Mouse (Mus musculus) lung, postnatal 10 days (tissue): ENCODE measurements around the gene Ect2l.

ENCODE experiments used
- DNase-seq: peaks from one replicate; pipeline ENCODE4 v3.0.0; 2021

Ect2l gene

DNA sequence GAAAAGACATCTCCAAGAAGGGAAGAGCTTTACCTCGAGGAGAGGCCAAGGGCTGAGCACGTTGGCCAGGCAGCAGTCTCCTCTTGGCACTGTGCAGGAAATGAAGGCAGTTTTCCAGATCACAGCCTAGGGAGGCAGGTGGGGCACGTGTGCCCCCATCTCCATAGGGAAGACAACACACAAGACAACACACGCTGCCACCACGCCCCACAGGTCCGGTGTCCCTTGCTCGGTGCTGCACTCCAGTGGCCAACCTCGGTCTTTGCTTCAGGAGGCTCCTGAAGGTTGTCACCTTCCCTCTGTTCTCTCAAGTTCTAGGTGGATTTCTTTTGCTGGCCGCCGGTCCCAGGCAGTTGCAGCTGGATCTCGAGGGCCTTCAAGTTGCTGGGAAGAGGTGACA, at the start of gene Ect2l:
TSS of gene Ect2l (minus strand) at position 165 of the 400 bp plus-strand sequence.
- DNase-seq = peak; percentile 45

GRCm38 (mm10) chr10:18251345-18251744, 40.7 kb upstream of the Ect2l start:
- DNase-seq = no peak

DNA sequence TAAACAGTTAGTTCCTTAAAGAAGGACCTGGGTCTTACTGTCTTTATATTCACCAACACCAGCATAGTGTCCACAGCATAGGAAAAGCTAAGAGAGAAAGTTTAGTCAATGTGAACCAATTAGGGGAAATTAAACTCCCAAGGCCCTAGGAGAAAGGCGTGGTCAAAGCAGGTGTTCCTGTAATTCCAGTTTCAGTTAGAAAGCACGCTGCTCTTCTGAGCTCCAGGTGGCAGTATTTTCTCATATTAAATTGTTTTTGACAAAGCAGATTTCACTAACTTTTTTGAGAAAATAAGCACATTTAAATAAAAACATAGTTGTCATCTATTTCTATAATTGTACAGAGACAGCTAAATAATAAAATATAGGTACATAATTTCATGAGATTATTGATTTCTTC, 32.9 kb upstream of the Ect2l start:
- DNase-seq = no peak

DNA sequence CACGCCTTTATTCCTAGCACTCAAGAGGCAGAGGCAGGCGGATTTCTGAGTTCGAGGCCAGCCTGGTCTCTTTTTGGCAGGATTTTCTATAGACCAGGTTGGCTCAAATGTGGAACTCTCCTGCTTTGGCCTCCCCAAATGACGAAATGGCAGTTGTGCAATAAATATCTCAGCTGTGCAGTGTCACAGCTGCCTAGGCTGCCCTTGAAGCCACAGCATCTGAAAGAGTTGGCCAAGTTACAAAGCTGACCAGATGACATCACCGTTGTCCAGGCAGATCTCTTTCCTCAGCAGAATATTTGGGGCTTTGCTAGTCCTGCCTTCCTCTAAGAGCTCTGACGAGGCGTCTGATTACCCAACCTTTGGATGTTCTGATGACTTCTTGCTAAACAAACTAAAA, 26.5 kb upstream of the Ect2l start:
- peak; percentile 32 for DNase-seq

- DNase-seq = no peak
Observed at GRCm38 (mm10) chr10:18236328-18236927, 25.7 kb upstream of the Ect2l start.

- DNase-seq = no peak
Observed at GRCm38 (mm10) chr10:18235402-18235747, 24.7 kb upstream of the Ect2l start.

- DNase-seq = peak; percentile 96
Observed at GRCm38 (mm10) chr10:18234560-18235401, 24.1 kb upstream of the Ect2l start, which contains the start of gene Ccdc28a. Gene Ccdc28a (minus strand): TSS chr10:18234998.

DNA sequence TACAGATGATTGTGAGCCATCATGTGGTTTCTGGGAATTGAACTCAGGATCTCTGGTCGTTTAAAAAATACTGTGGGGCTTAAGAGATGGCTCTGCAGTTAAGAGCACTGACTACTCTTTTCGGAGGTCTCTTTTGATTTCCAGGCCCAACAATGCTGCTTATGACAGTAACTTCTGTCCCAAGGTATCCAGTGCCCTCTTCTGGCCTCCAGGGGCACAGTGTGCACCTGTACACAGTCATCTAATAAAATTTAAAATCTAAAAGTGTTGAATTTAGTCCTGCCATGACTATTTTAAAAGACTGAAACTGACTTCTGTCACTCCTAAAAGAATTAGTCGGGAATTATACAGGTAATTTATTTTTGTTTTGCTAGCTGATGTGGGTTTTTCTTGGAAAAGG, 23.2 kb upstream of the Ect2l start:
- DNase-seq = no peak

DNA sequence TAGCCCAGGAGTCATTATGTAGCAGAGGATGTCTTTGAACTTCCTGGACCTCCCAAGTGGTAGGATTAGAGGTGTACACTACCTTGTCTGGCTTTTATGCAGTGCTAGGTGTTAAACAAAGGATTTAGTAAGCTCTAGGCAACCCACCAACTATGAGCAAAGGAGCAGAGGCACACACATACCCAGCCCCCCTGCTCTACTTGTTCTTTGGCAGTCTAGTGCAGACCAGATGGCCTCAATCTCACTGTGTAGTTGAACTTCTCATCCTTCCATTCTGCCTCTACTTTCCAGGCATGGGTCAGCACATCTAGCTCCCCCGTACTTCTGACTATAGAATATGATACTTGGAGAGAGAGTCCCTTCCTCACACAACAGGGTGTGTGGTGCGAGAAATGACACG, 13.7 kb upstream of the Ect2l start:
- DNase-seq = no peak

DNA sequence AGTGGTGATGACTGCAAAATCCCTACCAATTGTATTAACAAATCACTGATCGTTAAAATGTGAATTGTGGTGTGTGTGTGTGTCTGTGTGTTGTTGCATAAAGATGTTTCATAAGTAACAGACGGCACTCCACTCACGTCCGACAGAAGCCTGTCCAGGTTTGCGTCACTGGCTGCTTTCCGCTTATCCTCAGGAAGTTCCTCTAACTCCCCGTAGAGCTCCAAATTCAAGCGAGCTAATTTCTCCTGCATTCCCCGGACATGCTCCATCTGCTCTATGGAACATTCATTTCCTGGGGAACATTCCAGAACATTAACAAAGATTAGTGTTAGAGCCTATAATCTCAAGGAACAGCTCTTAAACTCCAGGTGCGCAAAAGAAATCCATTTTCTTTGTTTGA, 8.7 kb upstream of the Ect2l start:
- no peak for DNase-seq

- DNase-seq = no peak
Observed at GRCm38 (mm10) chr10:18214124-18214523, 3.4 kb upstream of the Ect2l start.

GRCm38 (mm10) chr10:18213373-18213772, 2.7 kb upstream of the Ect2l start:
- no peak for DNase-seq

GRCm38 (mm10) chr10:18210119-18210518, 571 bp downstream of the Ect2l start:
- DNase-seq = no peak

DNA sequence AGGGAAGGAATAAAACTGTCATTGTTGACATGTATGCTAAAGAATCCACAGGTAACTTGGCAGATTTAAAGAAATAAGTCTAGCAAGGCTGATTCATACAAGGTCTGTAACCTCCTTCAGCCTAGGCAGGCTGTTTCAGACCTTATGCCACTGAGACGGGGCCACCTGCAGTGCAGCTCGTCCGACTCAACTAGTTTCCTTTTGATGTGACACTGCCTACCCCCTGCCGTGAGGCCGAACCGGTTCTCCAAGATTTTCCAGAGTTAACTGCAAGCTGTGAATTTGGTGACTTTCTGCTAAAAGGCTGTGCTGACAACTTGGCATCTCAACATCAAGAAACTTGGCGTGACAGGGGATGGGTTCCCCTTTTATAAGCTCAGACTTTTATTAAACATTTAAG, 6.6 kb downstream of the Ect2l start:
- no peak for DNase-seq

DNA sequence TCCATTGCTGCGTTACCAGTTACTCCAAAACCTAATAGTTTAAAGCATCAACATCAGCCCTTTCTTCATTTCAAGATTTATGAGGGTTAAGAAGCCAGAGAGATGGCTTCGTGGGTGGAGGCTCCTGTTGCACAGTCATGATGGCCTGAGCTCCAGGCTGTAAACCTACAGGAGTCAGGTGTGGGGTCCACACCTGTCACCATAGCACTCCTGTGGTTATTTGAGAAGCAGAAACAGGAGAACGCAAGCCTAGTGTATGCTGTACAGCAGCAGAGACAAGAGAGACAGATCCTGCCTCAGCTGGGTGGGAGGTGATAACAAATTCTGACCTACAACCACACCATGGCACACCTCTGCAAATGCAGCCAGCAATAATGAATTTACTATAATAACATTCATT, 8.3 kb downstream of the Ect2l start:
- no peak for DNase-seq

DNA sequence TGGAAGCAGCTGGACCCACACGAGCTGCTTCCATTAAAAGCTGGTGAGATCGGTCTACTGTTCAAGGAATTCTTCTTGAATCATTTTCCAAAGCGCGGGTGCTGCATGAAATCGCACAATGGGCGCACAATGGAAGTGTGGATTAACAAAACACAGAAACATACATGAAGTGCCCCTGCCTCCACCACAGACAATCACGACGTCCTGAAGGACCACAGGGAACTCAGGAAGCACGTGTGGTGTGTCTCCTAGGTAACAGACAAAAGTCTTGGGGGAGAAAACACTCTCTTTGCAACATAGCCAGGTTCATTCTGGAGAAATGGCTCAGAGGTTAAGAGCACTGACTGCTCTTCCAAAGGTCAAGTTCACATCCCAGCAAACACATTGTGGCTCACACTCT, 10.0 kb downstream of the Ect2l start:
- DNase-seq = no peak

DNA sequence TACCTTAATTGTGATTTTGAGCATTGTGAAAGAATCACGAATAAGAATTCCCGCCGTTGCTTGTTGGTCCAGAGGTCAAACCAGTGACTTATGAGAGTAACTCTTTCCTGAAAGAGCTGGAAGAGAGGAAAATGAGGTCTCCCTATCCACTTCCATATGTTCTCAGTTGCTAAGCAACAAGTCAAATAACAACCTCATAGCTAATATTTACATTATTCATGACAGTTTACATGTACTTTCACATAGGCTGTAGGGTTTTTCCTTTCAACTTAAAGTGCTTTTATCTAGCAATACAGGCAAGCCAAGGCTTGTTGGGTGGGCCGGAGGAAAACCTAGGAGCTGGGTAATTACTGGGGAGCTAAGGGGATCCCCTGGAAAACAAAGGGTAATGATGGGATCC, 10.8 kb downstream of the Ect2l start:
- no peak for DNase-seq

- no peak for DNase-seq
Observed at GRCm38 (mm10) chr10:18198286-18199015, 12.2 kb downstream of the Ect2l start.

DNA sequence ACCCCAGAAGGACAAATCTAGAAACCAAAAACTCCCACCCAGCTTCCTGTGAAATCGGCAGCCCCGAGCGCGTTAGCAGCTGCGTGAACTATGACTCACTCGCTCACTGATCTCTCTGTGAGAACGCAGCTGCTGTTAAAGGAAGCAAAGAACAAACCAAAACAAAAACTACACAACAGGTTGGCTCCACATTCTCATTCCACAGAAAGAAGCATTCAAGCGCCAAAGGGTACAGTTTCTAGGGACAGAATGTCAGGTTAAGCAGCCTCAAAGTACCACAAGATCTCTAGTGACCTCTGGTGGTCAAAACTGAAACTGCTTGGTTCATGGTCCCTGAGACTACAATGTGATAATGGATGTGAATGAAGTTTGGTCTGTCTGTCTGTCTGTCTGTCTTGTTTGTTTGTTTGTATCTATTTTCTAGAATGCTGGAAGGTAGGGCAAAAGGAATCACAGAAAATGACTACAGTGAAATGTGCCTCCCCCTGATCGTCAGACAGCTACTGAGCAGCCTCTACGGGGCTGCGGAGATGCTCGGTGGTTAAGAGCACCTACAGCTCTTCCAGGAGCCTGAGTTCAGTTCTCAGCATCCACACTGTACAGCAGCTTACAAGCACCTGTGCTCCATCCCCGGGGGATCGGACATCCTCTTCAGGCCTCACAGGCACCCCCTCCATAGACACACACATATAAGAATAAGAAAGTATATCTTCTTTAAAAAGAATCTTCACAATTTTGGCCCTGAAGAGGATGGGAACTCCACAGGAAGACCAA, 13.3 kb downstream of the Ect2l start:
- peak; percentile 83 for DNase-seq

DNA sequence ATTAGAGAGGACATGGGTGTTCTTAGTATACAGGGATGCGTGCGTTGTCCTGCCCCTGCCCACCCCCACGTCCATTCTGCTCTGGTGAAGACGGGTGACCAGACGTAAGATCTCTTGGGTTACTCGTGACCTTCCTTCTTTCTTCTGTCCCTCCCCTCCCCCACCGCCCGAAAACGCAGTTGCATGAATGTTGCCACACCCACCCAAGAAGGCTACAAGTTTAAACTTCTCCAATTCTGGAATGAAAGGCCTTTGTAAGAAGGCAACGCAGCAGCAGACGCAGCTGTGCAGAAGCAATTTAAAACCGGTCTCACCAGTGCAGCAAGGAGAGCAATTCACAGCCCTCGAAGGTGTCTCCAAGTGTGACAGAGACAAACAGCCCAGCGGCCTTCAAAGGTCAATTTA, 16.0 kb downstream of the Ect2l start:
- peak; percentile 18 for DNase-seq

DNA sequence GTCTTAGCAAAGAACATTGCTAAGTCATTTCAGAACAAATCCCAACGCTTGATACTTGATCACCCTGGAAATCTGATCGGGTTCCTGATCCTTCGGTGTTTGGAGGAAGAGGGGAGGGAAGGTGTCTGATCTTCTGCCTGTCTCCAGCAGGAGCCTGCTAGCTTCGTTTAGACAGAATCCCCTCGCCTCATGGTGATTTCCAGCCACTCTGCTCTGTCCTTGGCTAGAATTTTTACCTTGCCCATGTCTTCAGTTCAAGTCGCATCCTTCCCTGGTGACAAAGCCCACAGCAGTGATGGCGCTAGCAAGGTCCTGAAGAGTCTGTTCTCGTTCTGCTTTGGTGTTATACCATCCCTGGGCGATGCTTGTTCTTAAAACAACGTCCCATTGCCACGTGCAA, 16.5 kb downstream of the Ect2l start:
- DNase-seq = no peak

GRCm38 (mm10) chr10:18193221-18193620, 17.5 kb downstream of the Ect2l start:
- no peak for DNase-seq

- DNase-seq = peak; percentile 28
Observed at GRCm38 (mm10) chr10:18191706-18192105, 19.0 kb downstream of the Ect2l start.
